Mouse (Mus musculus) embryonic facial prominence, embryonic 15.5 days (tissue): ENCODE measurements at regions not wholly inside any gene's neighbourhood (a gene's known extent, or its start where the extent isn't known, plus 50 kb on each side); places are given as distances from the start of the nearest gene placed in this dataset.

ENCODE experiments used
- ATAC-seq: fragments of 200-750 bp; cut with Nextera tagmentation; 2 replicates; pipeline ENCODE4 v1.8.0; 2017; ENCODE audit warnings: low read depth, moderate TSS enrichment; ENCODE audit not compliant: insufficient number of reproducible peaks, low FRiP score, low TSS enrichment
- H3K27ac ChIP-seq: fragments of 300-500 bp; sonication (generic); replicated peaks from 2 replicates; pipeline ENCODE4 v1.5.1; 2015; ENCODE audit warnings: mild to moderate bottlenecking, inconsistent platforms
- H3K27me3 ChIP-seq: fragments of 300-500 bp; sonication (generic); 2 replicates; pipeline ENCODE4 v1.6.1; 2015; ENCODE audit warnings: inconsistent platforms
- H3K36me3 ChIP-seq: fragments of 300-500 bp; sonication (generic); 2 replicates; pipeline ENCODE4 v1.6.1; 2015; ENCODE audit warnings: mild to moderate bottlenecking, inconsistent platforms
- H3K4me1 ChIP-seq: fragments of 300-500 bp; sonication (generic); 2 replicates; pipeline ENCODE4 v1.6.1; 2015; ENCODE audit warnings: inconsistent platforms
- H3K4me2 ChIP-seq: fragments of 300-500 bp; sonication (generic); replicated peaks from 2 replicates; pipeline ENCODE4 v1.6.1; 2015; ENCODE audit warnings: mild to moderate bottlenecking, inconsistent platforms
- H3K4me3 ChIP-seq: fragments of 300-500 bp; sonication (generic); replicated peaks from 2 replicates; pipeline ENCODE4 v1.5.1; 2015; ENCODE audit warnings: mild to moderate bottlenecking, inconsistent platforms
- H3K9ac ChIP-seq: fragments of 300-500 bp; sonication (generic); 2 replicates; pipeline ENCODE4 v1.6.1; 2015; ENCODE audit warnings: inconsistent platforms
- H3K9me3 ChIP-seq: fragments of 300-500 bp; sonication (generic); replicated peaks from 2 replicates; pipeline ENCODE4 v1.6.1; 2016; ENCODE audit warnings: inconsistent platforms
- WGBS: fragments of 180-500 bp; shearing (Covaris S2); methylation state at CpG from one replicate; pipeline ENCODE4 v1.1.7; 2015; 5-methylcytosine and 5-hydroxymethylcytosine counted together

- Histone ChIP-seq H3K4me2 (no peak overlapping the region), H3K27me3 (no peaks in the 10 kb centered on the region), H3K36me3 (no peaks in the 10 kb centered on the region), H3K9ac (no peak overlapping the region), H3K27ac (no peak overlapping the region), H3K4me3 (no peak overlapping the region), H3K9me3 (no peaks in the 10 kb centered on the region), H3K4me1 (0 out of 2 replicates have a peak, but pooled peaks cover 3% of the 10 kb centered on the region)
- WGBS: 57% methylated on average over 13 of the region's 13 CpGs
- ATAC-seq: no peak
Observed at GRCm38 (mm10) chr13:37642410-37643093, 135.6 kb upstream of the Rreb1 start.

GRCm38 (mm10) chr13:37644751-37645181 is 133.4 kb upstream of the Rreb1 start:
- Histone ChIP-seq H3K4me2 (no peak overlapping the region), H3K9ac (no peak overlapping the region), H3K4me3 (no peak overlapping the region), H3K27ac (no peak overlapping the region), H3K4me1 (peaks cover 7% of the 10 kb centered on the region; the same call in 1 of the 2 replicates), H3K9me3 (no peaks in the 10 kb centered on the region), H3K36me3 (no peaks in the 10 kb centered on the region), H3K27me3 (no peaks in the 10 kb centered on the region)
- no peak for ATAC-seq
- 62% methylated on average over 8 of the region's 8 CpGs for WGBS

DNA sequence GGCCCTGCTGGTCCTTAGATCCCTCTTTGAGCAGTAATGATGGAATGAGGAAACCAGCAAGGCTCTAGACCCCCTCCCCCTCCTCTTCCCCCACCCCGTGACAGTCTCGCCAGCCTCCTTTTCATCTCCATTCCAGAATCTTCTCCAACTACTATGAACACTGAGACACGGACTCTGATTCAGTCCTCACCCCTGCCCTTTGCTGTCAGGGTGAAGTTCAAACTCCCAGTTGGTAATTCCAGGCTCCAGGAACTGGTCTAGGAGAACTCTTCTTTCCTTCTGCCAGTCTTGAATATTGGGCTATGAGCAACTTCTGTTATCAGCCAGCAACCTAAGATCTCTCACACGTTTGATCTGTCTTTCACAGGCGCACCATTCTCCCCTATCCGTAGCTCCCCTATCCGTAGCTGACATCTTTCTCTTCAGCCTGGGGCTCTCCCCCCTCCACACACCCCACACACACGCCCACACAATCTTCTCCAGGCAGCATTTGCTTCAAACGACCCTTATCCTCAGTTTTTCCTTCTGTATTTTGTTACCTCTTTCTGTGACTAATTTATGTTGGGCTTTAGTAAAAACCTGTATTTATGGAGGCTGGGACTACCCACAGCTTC is 128.6 kb upstream of the Rreb1 start:
- no peak overlapping the region for H3K4me3 ChIP-seq
- no peaks in the 10 kb centered on the region for H3K27me3 ChIP-seq
- H3K27ac ChIP-seq: no peak overlapping the region
- no peak overlapping the region for H3K4me2 ChIP-seq
- 50% methylated on average over 9 of the region's 9 CpGs for WGBS
- no peak for ATAC-seq
- no peaks in the 10 kb centered on the region for H3K36me3 ChIP-seq
- peaks cover 6% of the 10 kb centered on the region; the same call in 1 of the 2 replicates for H3K4me1 ChIP-seq
- H3K9ac ChIP-seq: no peak overlapping the region
- H3K9me3 ChIP-seq: no peaks in the 10 kb centered on the region

- Histone ChIP-seq H3K4me3 (no peak overlapping the region), H3K27ac (no peak overlapping the region), H3K27me3 (no peaks in the 10 kb centered on the region), H3K36me3 (no peaks in the 10 kb centered on the region), H3K4me2 (no peak overlapping the region), H3K4me1 (peaks cover 6% of the 10 kb centered on the region; the same call in 1 of the 2 replicates), H3K9me3 (no peaks in the 10 kb centered on the region), H3K9ac (no peak overlapping the region)
- ATAC-seq: no peak
- WGBS: 72% methylated on average over 10 of the region's 10 CpGs
Observed at GRCm38 (mm10) chr13:37651221-37651946, 126.8 kb upstream of the Rreb1 start.

GRCm38 (mm10) chr13:37654651-37655050 is 123.5 kb upstream of the Rreb1 start:
- Histone ChIP-seq H3K4me1 (peaks cover 6% of the 10 kb centered on the region; the same call in 1 of the 2 replicates), H3K4me2 (no peak overlapping the region), H3K4me3 (no peak overlapping the region), H3K27me3 (no peaks in the 10 kb centered on the region), H3K9me3 (no peaks in the 10 kb centered on the region), H3K27ac (no peak overlapping the region), H3K36me3 (no peaks in the 10 kb centered on the region), H3K9ac (no peak overlapping the region)
- 58% methylated on average over 5 of the region's 5 CpGs for WGBS
- ATAC-seq: no peak

- Histone ChIP-seq H3K9me3 (no peaks in the 10 kb centered on the region), H3K36me3 (no peaks in the 10 kb centered on the region), H3K9ac (no peak overlapping the region), H3K27ac (peak overlapping the region; percentile 55; the same call in 1 of the 2 replicates), H3K27me3 (no peaks in the 10 kb centered on the region), H3K4me3 (no peak overlapping the region), H3K4me1 (0 out of 2 replicates have a peak, but pooled peaks cover 3% of the 10 kb centered on the region), H3K4me2 (no peak overlapping the region)
- ATAC-seq: no peak
- WGBS: 77% methylated on average over 16 of the region's 16 CpGs
Observed at GRCm38 (mm10) chr13:37657248-37657647, 121.0 kb upstream of the Rreb1 start.

DNA sequence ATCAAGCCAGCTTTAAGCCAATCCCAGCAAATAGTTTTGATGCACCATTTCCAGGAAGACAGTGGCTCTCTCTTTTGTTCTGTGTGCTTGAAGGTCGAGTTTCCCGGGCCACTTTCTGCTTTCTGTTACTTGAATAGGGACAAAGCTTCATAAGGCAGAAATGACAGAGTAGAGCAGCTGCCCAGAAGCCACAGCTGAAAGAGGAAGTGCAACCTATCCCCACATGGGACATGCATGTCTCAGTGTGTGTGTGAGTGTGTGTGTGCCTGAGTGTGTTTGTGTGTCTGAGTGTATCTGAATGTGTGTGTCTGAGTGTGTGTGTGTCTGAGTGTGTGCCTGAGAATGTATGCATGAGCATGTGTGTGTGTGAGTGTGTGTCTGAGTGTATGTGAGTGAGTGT is 120.2 kb upstream of the Rreb1 start:
- H3K4me1 ChIP-seq: 0 out of 2 replicates have a peak, but pooled peaks cover 3% of the 10 kb centered on the region
- H3K4me2 ChIP-seq: no peak overlapping the region
- no peak overlapping the region for H3K4me3 ChIP-seq
- WGBS: 45% methylated on average over 2 of the region's 2 CpGs
- H3K36me3 ChIP-seq: no peaks in the 10 kb centered on the region
- no peak overlapping the region for H3K9ac ChIP-seq
- H3K27me3 ChIP-seq: no peaks in the 10 kb centered on the region
- no peak for ATAC-seq
- H3K27ac ChIP-seq: no peak overlapping the region
- no peaks in the 10 kb centered on the region for H3K9me3 ChIP-seq

DNA sequence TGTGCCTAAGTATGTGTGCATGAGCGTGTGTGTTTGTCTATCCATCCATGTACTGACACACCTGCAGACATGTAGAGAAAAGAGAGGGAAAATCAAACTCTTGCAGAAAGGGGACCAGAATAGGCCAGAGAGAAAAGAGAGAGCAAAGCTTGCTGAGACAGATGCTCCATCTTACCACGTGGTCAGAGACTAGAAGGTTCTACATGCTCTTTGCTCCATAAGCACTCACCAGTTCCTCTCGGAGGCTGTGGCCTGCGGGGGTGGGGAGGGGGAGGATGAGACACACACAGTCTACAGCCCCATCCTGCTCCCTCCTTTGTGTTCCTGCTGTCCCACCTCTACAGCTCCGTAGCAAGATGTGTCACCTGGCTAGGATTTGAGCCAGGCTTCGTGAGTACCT is 119.7 kb upstream of the Rreb1 start:
- H3K4me2 ChIP-seq: no peak overlapping the region
- ATAC-seq: no peak
- H3K27me3 ChIP-seq: no peaks in the 10 kb centered on the region
- no peaks in the 10 kb centered on the region for H3K36me3 ChIP-seq
- 0 out of 2 replicates have a peak, but pooled peaks cover 3% of the 10 kb centered on the region for H3K4me1 ChIP-seq
- no peak overlapping the region for H3K9ac ChIP-seq
- 69% methylated on average over 6 of the region's 6 CpGs for WGBS
- no peaks in the 10 kb centered on the region for H3K9me3 ChIP-seq
- H3K27ac ChIP-seq: no peak overlapping the region
- no peak overlapping the region for H3K4me3 ChIP-seq

DNA sequence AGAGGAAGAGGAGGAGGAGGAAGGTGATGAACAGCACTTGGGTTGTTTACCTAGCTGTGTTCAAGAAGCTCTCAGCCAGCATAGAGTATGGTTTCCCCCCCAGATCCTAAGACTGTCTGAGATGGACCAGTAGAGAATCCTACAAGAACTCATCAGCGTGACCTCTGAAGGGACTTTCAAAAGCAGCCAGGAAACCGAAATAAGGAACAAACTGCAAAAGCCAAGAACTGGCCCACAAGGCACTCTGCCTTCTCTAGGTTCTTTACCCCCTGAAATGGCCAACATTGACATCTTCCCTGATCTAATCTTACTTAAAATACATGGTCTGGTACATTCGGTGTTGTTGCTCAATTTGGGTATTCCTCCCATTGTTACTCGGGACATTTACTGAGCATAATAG is 118.1 kb upstream of the Rreb1 start:
- WGBS: 89% methylated on average over 4 of the region's 4 CpGs

DNA sequence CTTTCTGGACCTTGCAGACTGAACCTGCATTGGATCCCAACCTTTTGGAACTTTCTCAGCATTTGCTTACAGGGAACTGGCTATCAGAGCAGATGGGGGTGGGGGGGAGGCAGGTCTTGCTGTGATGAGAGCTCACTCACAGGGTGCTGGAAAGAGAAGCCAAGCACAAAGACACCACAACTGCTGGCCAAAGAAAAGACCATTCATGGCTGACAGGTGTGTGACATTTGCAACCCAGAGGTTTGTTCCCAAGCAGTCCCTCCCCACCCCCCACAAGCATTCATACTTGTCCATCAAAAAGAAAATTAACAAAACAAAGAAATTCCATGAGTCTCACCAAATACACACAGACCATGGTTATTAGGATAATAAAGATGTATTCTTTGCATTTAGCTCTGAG is 117.5 kb upstream of the Rreb1 start:
- H3K9me3 ChIP-seq: no peaks in the 10 kb centered on the region
- H3K27ac ChIP-seq: no peak overlapping the region
- no peak overlapping the region for H3K4me3 ChIP-seq
- no peaks in the 10 kb centered on the region for H3K27me3 ChIP-seq
- H3K4me1 ChIP-seq: 0 out of 2 replicates have a peak, but pooled peaks cover 3% of the 10 kb centered on the region
- H3K36me3 ChIP-seq: no peaks in the 10 kb centered on the region
- H3K4me2 ChIP-seq: no peak overlapping the region
- no peak overlapping the region for H3K9ac ChIP-seq
- ATAC-seq: no peak

More for the DNA sequence above, 118.1 kb upstream of the Rreb1 start:
- Histone ChIP-seq H3K36me3 (no peaks in the 10 kb centered on the region), H3K27me3 (no peaks in the 10 kb centered on the region), H3K9ac (no peak overlapping the region), H3K4me3 (no peak overlapping the region), H3K4me1 (0 out of 2 replicates have a peak, but pooled peaks cover 3% of the 10 kb centered on the region), H3K9me3 (no peaks in the 10 kb centered on the region), H3K27ac (no peak overlapping the region), H3K4me2 (no peak overlapping the region)
- ATAC-seq: no peak

GRCm38 (mm10) chr13:37664116-37664515 is 114.1 kb upstream of the Rreb1 start:
- Histone ChIP-seq H3K4me1 (no peaks in the 10 kb centered on the region), H3K9ac (no peak overlapping the region), H3K4me3 (no peak overlapping the region), H3K4me2 (no peak overlapping the region), H3K9me3 (no peaks in the 10 kb centered on the region), H3K27me3 (no peaks in the 10 kb centered on the region), H3K36me3 (no peaks in the 10 kb centered on the region), H3K27ac (no peak overlapping the region)
- WGBS: 72% methylated on average over 2 of the region's 2 CpGs
- no peak for ATAC-seq
